Mouse (Mus musculus) neural tube, embryonic 15.5 days (tissue): ENCODE measurements around the gene Scrn2. TPM values are rescaled to one million over a fixed set of nuclear protein-coding genes. Genes with fewer than 3 reads are reported as not detected.

ENCODE experiments used
- ATAC-seq: fragments of 200-750 bp; cut with Nextera tagmentation; 2 replicates; pipeline ENCODE4 v1.8.0; 2017; ENCODE audit warnings: mild to moderate bottlenecking, moderate TSS enrichment, moderate library complexity; ENCODE audit not compliant: low FRiP score
- H3K27ac ChIP-seq: fragments of 300-500 bp; sonication (generic); replicated peaks from 2 replicates; pipeline ENCODE4 v1.5.1; 2015; ENCODE audit warnings: mild to moderate bottlenecking, inconsistent platforms
- H3K27me3 ChIP-seq: fragments of 300-500 bp; sonication (generic); replicated peaks from 2 replicates; pipeline ENCODE4 v1.6.1; 2015; ENCODE audit warnings: inconsistent platforms
- H3K36me3 ChIP-seq: fragments of 300-500 bp; sonication (generic); 2 replicates; pipeline ENCODE4 v1.6.1; 2015; ENCODE audit warnings: inconsistent platforms
- H3K4me1 ChIP-seq: fragments of 300-500 bp; sonication (generic); 2 replicates; pipeline ENCODE4 v1.6.1; 2015; ENCODE audit warnings: inconsistent platforms
- H3K4me2 ChIP-seq: fragments of 300-500 bp; sonication (generic); 2 replicates; pipeline ENCODE4 v1.6.1; 2015; ENCODE audit warnings: inconsistent platforms, mild to moderate bottlenecking, moderate library complexity
- H3K4me3 ChIP-seq: fragments of 300-500 bp; sonication (generic); replicated peaks from 2 replicates; pipeline ENCODE4 v1.5.1; 2015; ENCODE audit warnings: mild to moderate bottlenecking, inconsistent platforms
- H3K9ac ChIP-seq: fragments of 300-500 bp; sonication (generic); replicated peaks from 2 replicates; pipeline ENCODE4 v1.6.1; 2015; ENCODE audit warnings: mild to moderate bottlenecking, inconsistent platforms
- H3K9me3 ChIP-seq: fragments of 300-500 bp; sonication (generic); replicated peaks from 2 replicates; pipeline ENCODE4 v1.6.1; 2016; ENCODE audit warnings: inconsistent platforms
- WGBS: fragments of 180-500 bp; shearing (Covaris S2); methylation state at CpG from one replicate; pipeline ENCODE4 v1.1.7; 2015; ENCODE audit warnings: mixed read lengths; 5-methylcytosine and 5-hydroxymethylcytosine counted together
- polyA plus RNA-seq: library from polyadenylated mRNA; unstranded; fragments of >200 nt; fragmentation: Nextera tagmentation; extraction: Ambion mirVana; gene quantifications from 2 replicates; pipeline ENCODE4 v1.2.1, GENCODE M21; 2015

Gene Scrn2
- polyA plus RNA-seq, 1 experiment from 2014 or later, result 12.6 TPM

GRCm38 (mm10) chr11:97021121-97021765 lies 8.5 kb upstream of the Scrn2 start:
- Histone ChIP-seq H3K36me3 (no peaks in the 10 kb centered on the region), H3K4me1 (peaks cover 48% of the 10 kb centered on the region), H3K27me3 (peaks cover 87% of the 10 kb centered on the region), H3K27ac (no peak overlapping the region), H3K4me3 (peak overlapping the region; percentile 50), H3K9ac (no peak overlapping the region), H3K4me2 (peak overlapping the region; percentile 84), H3K9me3 (no peaks in the 10 kb centered on the region)
- 0 out of 2 replicates have a peak, but pooled peaks have one; percentile 1 for ATAC-seq
- WGBS, result 3% methylated on average over 27 of the region's 27 CpGs

DNA sequence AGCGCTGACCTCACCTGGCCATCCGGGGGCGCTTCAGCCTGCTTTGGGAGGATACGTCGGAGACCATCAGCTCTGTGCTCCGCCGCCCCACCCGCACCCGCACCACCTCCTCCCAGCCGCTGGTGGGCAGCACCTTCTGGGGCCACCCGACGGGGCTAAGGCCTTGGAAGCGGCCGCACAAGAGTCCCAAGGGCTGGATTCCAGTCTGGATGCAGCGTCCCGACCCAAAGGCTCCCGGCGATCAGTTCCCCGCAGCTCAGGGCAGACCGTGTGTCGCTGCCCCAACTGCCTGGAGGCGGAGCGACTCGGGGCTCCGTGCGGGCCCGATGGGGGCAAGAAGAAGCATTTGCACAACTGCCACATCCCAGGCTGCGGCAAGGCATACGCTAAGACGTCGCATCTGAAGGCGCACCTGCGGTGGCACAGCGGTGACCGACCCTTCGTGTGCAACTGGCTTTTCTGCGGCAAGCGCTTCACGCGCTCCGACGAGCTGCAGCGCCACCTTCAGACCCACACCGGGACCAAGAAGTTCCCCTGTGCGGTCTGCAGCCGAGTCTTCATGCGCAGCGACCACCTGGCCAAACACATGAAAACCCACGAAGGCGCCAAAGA lies 7.8 kb upstream of the Scrn2 start:
- Histone ChIP-seq H3K4me3 (peak overlapping the region; percentile 50), H3K9ac (peak overlapping the region; percentile 51), H3K27me3 (peaks cover 80% of the 10 kb centered on the region), H3K36me3 (no peaks in the 10 kb centered on the region), H3K4me2 (peak overlapping the region; percentile 84), H3K9me3 (no peaks in the 10 kb centered on the region), H3K4me1 (peaks cover 48% of the 10 kb centered on the region), H3K27ac (no peak overlapping the region)
- WGBS, result under 1% methylated on average over 50 of the region's 50 CpGs
- peak; percentile 60; the same call in 1 of the 2 replicates for ATAC-seq

DNA sequence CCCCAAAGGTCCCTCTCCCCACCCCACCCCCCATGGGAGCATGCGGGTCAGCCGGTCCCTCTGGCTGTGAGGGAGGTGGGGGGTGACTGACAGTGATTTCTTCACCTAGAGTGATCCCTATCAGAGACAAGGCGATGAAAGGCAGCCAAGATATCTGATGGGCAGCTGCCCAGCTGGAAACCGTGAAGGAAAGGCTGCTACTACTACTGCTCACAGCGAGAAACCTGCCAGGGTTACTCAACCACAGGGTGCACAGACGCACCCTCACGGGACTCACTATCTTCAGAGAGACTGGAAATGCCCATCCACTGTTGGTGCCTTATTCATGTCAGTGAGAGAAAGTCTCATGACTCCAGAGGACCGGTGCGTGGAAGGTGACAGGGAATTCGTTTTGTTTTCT lies 4.8 kb upstream of the Scrn2 start:
- H3K36me3 ChIP-seq, result no peaks in the 10 kb centered on the region
- no peak overlapping the region for H3K9ac ChIP-seq
- WGBS, result 31% methylated on average over 10 of the region's 10 CpGs
- no peak overlapping the region for H3K4me3 ChIP-seq
- peaks cover 56% of the 10 kb centered on the region for H3K27me3 ChIP-seq
- H3K9me3 ChIP-seq, result no peaks in the 10 kb centered on the region
- peaks cover 30% of the 10 kb centered on the region for H3K4me1 ChIP-seq
- ATAC-seq, result no peak
- no peak overlapping the region for H3K4me2 ChIP-seq
- H3K27ac ChIP-seq, result no peak overlapping the region

- ATAC-seq, result 0 out of 2 replicates have a peak, but pooled peaks have one; percentile 3
- H3K27me3 ChIP-seq, result peaks cover 47% of the 10 kb centered on the region
- H3K27ac ChIP-seq, result no peak overlapping the region
Measured at GRCm38 (mm10) chr11:97025721-97026344, 3.9 kb upstream of the Scrn2 start.

DNA sequence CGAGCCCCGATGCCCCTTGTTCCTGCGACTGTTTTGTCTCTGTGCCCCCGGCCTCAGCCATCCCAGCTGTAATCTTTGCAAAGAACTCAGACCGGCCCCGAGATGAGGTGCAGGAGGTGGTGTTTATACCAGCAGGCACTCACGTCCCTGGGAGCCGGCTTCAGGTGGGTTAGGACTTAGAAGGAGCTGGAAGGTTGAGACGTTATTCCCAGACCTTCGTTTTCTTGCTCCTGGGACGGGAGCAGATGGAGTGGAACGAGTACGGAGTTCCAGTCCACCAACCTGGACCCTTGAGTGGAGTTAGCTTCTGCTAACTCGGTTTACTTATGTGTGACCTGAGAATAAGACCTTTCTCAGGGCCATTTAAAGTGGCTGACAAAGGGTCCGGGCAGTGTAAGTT lies 688 bp downstream of the Scrn2 start:
- 20% methylated on average over 15 of the region's 15 CpGs for WGBS
- Histone ChIP-seq H3K36me3 (no peaks in the 10 kb centered on the region), H3K9me3 (no peaks in the 10 kb centered on the region), H3K4me1 (peaks cover 18% of the 10 kb centered on the region), H3K27ac (peak overlapping the region; percentile 85), H3K4me3 (peak overlapping the region; percentile 70), H3K27me3 (peaks cover 4% of the 10 kb centered on the region; the same call in 1 of the 2 replicates), H3K9ac (peak overlapping the region; percentile 79), H3K4me2 (peak overlapping the region; percentile 87)
- ATAC-seq, result no peak

More at GRCm38 (mm10) chr11:97025721-97026344, 3.9 kb upstream of the Scrn2 start:
- no peaks in the 10 kb centered on the region for H3K9me3 ChIP-seq
- H3K4me2 ChIP-seq, result peak overlapping the region; percentile 54
- H3K4me1 ChIP-seq, result peaks cover 38% of the 10 kb centered on the region
- H3K9ac ChIP-seq, result peak overlapping the region; percentile 32
- WGBS, result 2% methylated on average over 17 of the region's 17 CpGs
- no peaks in the 10 kb centered on the region for H3K36me3 ChIP-seq
- peak overlapping the region; percentile 28 for H3K4me3 ChIP-seq

DNA sequence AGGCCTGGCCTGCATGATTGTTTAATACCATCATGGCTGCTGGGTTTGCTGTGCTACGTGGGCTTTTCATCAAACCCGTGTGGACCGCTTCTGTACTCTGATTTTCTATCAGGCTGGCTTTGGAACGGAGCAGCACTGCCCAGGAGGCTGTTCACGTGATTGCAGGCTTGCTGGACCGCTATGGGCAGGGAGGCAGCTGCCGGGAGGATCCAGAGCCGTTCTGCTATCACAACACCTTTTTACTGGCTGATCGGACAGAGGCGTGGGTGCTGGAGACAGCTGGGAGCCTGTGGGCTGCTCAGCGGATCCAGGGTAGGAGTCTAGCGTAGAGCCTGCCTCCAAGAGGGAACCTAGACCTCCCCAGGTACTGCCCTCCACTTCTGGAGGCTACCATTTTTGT lies 2.2 kb downstream of the Scrn2 start:
- Histone ChIP-seq H3K9me3 (no peaks in the 10 kb centered on the region), H3K36me3 (no peaks in the 10 kb centered on the region), H3K27me3 (no peaks in the 10 kb centered on the region), H3K9ac (no peak overlapping the region), H3K4me1 (peaks cover 10% of the 10 kb centered on the region), H3K4me3 (no peak overlapping the region), H3K4me2 (no peak overlapping the region), H3K27ac (no peak overlapping the region)
- 86% methylated on average over 12 of the region's 12 CpGs for WGBS
- ATAC-seq, result no peak

- Histone ChIP-seq H3K36me3 (no peaks in the 10 kb centered on the region), H3K9ac (no peak overlapping the region), H3K27me3 (no peaks in the 10 kb centered on the region), H3K4me3 (no peak overlapping the region), H3K4me1 (peaks cover 10% of the 10 kb centered on the region), H3K9me3 (no peaks in the 10 kb centered on the region), H3K4me2 (no peak overlapping the region), H3K27ac (no peak overlapping the region)
- WGBS, result 95% methylated on average over 4 of the region's 4 CpGs
- ATAC-seq, result no peak
Measured at GRCm38 (mm10) chr11:97032499-97032898, 2.8 kb downstream of the Scrn2 start.

- H3K9me3 ChIP-seq, result no peaks in the 10 kb centered on the region
- H3K27me3 ChIP-seq, result no peaks in the 10 kb centered on the region
- ATAC-seq, result no peak
- 92% methylated on average over 4 of the region's 4 CpGs for WGBS
- H3K36me3 ChIP-seq, result no peaks in the 10 kb centered on the region
- H3K4me3 ChIP-seq, result no peak overlapping the region
- H3K4me1 ChIP-seq, result peaks cover 10% of the 10 kb centered on the region
- H3K9ac ChIP-seq, result no peak overlapping the region
- H3K27ac ChIP-seq, result no peak overlapping the region
- H3K4me2 ChIP-seq, result no peak overlapping the region
Measured at GRCm38 (mm10) chr11:97033781-97034180, 4.0 kb downstream of the Scrn2 start.

DNA sequence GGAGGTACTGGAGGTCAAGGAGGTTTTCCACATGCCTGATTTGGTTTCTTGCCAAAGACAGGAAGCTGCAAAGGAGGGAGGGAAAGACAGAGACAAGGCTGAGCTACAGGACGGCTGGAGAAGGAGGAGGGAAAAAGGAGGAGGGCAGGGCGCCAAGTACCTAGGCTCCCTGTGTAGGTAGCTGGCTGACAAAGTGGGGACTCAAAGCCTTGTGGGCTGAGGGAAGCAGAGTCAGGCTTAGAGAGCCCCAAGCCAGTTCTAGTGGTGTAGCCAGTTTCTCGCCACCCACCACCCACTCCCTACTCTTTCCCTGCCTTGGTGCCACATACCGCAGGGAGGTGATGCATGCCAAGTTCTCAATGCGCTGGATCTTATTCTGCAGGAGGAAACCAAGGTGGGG lies 6.4 kb downstream of the Scrn2 start:
- no peak overlapping the region for H3K4me2 ChIP-seq
- no peak overlapping the region for H3K27ac ChIP-seq
- no peak for ATAC-seq
- WGBS, result 87% methylated on average over 5 of the region's 5 CpGs
- no peaks in the 10 kb centered on the region for H3K27me3 ChIP-seq
- no peak overlapping the region for H3K4me3 ChIP-seq
- no peaks in the 10 kb centered on the region for H3K9me3 ChIP-seq
- H3K9ac ChIP-seq, result no peak overlapping the region
- H3K4me1 ChIP-seq, result peaks cover 5% of the 10 kb centered on the region
- no peaks in the 10 kb centered on the region for H3K36me3 ChIP-seq

DNA sequence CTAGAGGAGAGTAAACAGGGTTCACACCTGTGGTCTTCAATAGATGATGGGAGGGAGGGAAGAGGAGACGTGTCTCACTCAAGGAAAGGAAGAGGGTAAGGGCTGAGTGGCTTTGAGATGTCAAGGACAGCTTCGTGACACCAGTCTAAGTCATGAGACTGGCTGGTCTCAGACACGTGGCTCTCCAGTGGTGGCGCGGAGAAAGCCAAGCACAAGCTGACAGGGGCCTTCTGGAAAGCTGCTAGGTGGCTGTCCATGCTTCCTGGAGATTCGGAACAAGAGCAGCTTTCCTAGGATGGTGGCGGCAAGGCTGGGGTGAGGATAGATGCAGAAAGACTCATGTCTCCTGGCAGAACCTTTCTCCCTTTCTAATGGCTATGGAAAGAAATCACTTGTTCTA lies 9.1 kb downstream of the Scrn2 start:
- Histone ChIP-seq H3K4me3 (no peak overlapping the region), H3K27me3 (no peaks in the 10 kb centered on the region), H3K4me1 (peaks cover 21% of the 10 kb centered on the region), H3K27ac (no peak overlapping the region), H3K9me3 (no peaks in the 10 kb centered on the region), H3K36me3 (no peaks in the 10 kb centered on the region; the same call in 1 of the 2 replicates), H3K9ac (no peak overlapping the region), H3K4me2 (no peak overlapping the region)
- WGBS, result 77% methylated on average over 7 of the region's 7 CpGs
- ATAC-seq, result no peak

DNA sequence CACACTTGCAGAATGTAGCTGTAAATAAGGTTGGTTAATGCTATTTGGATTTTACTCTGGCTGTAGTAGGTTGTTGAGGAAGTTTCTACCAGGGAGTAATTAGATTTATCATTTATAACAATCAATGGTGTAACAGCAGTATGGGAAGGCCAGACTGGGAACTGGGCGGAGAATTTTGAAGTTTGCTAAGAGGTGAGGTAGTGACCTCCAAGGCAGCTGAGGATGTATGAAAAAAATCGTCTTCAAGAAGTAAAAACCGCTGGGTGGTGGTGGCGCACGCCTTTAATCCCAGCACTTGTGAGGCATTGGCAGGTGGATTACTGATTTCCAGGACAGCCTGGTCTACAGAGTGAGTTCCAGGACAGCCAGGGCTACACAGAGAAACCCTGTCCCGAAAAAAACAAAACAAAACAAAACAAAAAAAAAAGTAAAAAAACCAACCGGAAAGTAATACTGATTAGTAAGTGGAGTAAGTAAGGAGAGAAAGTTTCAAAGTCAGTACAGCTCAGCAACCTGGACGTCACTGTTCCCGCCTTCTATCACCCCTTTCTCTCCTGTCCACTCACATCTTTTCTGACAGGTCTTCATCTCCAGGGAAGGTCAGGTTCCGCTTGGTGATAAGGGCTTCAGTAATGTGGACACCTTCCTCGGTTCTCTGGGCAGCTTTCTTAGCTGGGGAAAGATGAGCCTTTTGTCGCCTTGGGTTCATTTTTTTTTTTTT lies 10.7 kb downstream of the Scrn2 start:
- no peak for ATAC-seq
- H3K4me1 ChIP-seq, result peaks cover 21% of the 10 kb centered on the region
- no peaks in the 10 kb centered on the region for H3K27me3 ChIP-seq
- H3K9me3 ChIP-seq, result no peaks in the 10 kb centered on the region
- peak overlapping the region; percentile 84 for H3K4me3 ChIP-seq
- peak overlapping the region; percentile 47; the same call in 1 of the 2 replicates for H3K9ac ChIP-seq
- peak overlapping the region; percentile 83 for H3K4me2 ChIP-seq
- WGBS, result 54% methylated on average over 12 of the region's 12 CpGs
- H3K27ac ChIP-seq, result no peak overlapping the region
- peaks cover 14% of the 10 kb centered on the region for H3K36me3 ChIP-seq
